Mouse (Mus musculus): ENCODE measurements around the gene Loxl3. TPM values are rescaled to one million over a fixed set of nuclear protein-coding genes. Genes with fewer than 3 reads are reported as not detected.

Loxl3 gene
- polyA plus RNA-seq, 1 experiment: 8.5 TPM

GRCm38 (mm10) chr6:83025221-83025620 lies 8.8 kb upstream of the Loxl3 start:
- Histone ChIP-seq H3K4me3 (replicated peaks; ENCODE audit: extremely low read depth, low read depth, low read length) (no peak overlapping the region), H3K4me1 (ENCODE audit: control insufficient read depth, insufficient read depth, low read length) (no peaks in the 10 kb centered on the region; the same call in 1 of the 2 replicates)
- WGBS: 100% methylated on average over 1 of the region's 4 CpGs
- no peak for TF ChIP-seq POLR2A (IDR thresholded peaks at IDR 0.05; ENCODE audit: borderline replicate concordance, extremely low read depth, low read depth, low read length)
- TF ChIP-seq CTCF (IDR thresholded peaks at IDR 0.05; ENCODE audit: insufficient read depth, low read length): no peak
- no peak for DNase-seq

DNA sequence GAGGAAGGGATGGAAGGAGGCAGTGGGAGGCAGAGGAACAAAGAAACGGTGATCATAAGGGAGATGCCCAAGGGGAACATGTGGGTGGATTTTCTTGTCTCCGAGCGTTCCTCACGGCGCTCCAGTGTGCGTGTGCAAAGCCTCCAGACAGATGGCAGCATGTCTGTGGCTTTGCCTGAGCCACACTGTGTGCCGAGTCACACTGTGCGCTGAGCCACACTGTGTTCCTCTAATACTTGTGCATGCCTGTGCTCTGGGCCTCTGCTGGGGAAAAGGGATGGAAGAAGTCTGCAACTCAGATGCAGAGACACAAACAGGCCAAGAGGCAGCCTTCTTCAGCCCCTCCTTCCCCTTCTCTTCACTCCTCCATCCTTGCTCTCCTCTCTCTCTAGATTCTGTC lies 6.7 kb upstream of the Loxl3 start:
- DNase-seq: no peak
- H3K4me3 ChIP-seq (replicated peaks; ENCODE audit: extremely low read depth, low read depth, low read length): no peak overlapping the region
- no peaks in the 10 kb centered on the region; the same call in 1 of the 2 replicates for H3K4me1 ChIP-seq (ENCODE audit: control insufficient read depth, insufficient read depth, low read length)
- TF ChIP-seq CTCF (IDR thresholded peaks at IDR 0.05; ENCODE audit: insufficient read depth, low read length) (no peak), POLR2A (IDR thresholded peaks at IDR 0.05; ENCODE audit: borderline replicate concordance, extremely low read depth, low read depth, low read length) (no peak)
- 83% methylated on average over 8 of the region's 8 CpGs for WGBS

DNA sequence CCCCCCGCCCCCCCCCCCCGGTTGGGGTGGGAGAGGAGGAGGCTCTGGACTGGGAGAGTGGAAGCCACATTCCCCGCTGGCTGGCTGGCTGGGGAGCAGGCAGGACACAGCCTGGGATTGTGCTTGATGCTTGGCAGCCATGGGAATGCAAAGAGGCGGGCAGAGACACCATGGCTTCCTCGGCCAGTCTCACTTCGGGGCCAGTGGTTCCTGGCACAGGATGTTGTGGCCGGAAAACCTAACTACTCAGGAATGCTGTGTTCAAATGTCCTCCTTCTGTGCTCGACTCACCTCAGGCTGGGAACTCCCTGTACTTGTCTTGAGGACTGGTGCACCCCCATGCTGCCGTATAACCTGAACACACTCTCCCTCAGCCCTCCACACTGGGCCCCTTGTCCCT lies 6.3 kb upstream of the Loxl3 start:
- no peaks in the 10 kb centered on the region; the same call in 1 of the 2 replicates for H3K4me1 ChIP-seq (ENCODE audit: control insufficient read depth, insufficient read depth, low read length)
- DNase-seq: no peak
- 25% methylated on average over 8 of the region's 9 CpGs for WGBS
- H3K4me3 ChIP-seq (replicated peaks; ENCODE audit: extremely low read depth, low read depth, low read length): no peak overlapping the region
- TF ChIP-seq POLR2A (IDR thresholded peaks at IDR 0.05; ENCODE audit: borderline replicate concordance, extremely low read depth, low read depth, low read length) (no peak), CTCF (IDR thresholded peaks at IDR 0.05; ENCODE audit: insufficient read depth, low read length) (no peak)

DNA sequence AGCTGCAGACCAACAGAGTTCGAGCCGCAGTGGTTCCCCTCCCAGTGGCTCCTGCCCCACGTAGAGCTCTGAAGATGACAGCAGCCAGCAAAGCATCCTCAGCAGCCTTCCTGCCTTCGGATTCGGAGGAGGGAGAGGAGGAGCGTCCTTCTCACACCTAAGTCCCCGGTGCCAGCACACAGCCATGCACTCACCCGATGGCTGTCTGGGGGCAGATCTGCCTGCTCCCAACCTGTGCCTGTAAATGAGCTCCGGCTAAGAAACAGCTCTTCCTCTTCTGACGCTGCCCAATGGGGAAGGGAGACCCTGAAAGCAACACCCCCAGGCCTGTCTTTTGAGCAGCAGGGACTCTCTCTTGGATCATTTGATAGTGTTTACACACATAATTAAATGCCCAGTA lies 4.2 kb upstream of the Loxl3 start:
- 61% methylated on average over 10 of the region's 10 CpGs for WGBS
- Histone ChIP-seq H3K4me1 (ENCODE audit: control insufficient read depth, insufficient read depth, low read length) (no peaks in the 10 kb centered on the region; the same call in 1 of the 2 replicates), H3K4me3 (replicated peaks; ENCODE audit: extremely low read depth, low read depth, low read length) (no peak overlapping the region)
- no peak for DNase-seq
- TF ChIP-seq CTCF (IDR thresholded peaks at IDR 0.05; ENCODE audit: insufficient read depth, low read length) (no peak), POLR2A (IDR thresholded peaks at IDR 0.05; ENCODE audit: borderline replicate concordance, extremely low read depth, low read depth, low read length) (no peak)

DNA sequence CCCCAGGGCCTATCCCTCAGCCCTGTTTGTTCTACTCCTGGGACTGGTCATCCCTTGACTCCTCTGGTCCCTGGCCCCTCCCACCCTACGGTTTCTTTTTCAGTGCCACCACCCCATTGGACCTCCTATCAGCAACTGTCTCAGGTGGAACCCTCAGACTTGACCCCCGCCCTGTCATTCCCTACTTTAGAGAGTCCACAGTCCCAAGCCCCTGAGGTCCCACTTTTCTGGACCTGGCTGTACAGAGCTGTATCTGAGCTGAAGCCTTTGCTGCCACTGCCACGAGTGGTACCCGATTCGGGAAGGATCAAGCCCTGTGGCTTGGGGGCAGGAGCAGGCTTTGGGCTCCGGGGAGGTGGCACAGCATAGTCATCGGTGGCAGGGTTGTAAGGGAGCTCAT lies 2.9 kb upstream of the Loxl3 start:
- WGBS: 84% methylated on average over 7 of the region's 7 CpGs
- DNase-seq: no peak
- Histone ChIP-seq H3K4me1 (ENCODE audit: control insufficient read depth, insufficient read depth, low read length) (no peaks in the 10 kb centered on the region; the same call in 1 of the 2 replicates), H3K4me3 (replicated peaks; ENCODE audit: extremely low read depth, low read depth, low read length) (no peak overlapping the region)
- no peak for TF ChIP-seq CTCF (IDR thresholded peaks at IDR 0.05; ENCODE audit: insufficient read depth, low read length)
- no peak for TF ChIP-seq POLR2A (IDR thresholded peaks at IDR 0.05; ENCODE audit: borderline replicate concordance, extremely low read depth, low read depth, low read length)

- Histone ChIP-seq H3K4me1 (ENCODE audit: control insufficient read depth, insufficient read depth, low read length) (no peaks in the 10 kb centered on the region; the same call in 1 of the 2 replicates), H3K4me3 (replicated peaks; ENCODE audit: extremely low read depth, low read depth, low read length) (peak overlapping the region; percentile 67)
- DNase-seq: no peak
- WGBS: 71% methylated on average over 18 of the region's 18 CpGs
- TF ChIP-seq CTCF (IDR thresholded peaks at IDR 0.05; ENCODE audit: insufficient read depth, low read length) (no peak), POLR2A (IDR thresholded peaks at IDR 0.05; ENCODE audit: borderline replicate concordance, extremely low read depth, low read depth, low read length) (no peak)
Measured at GRCm38 (mm10) chr6:83031921-83032590, 1.9 kb upstream of the Loxl3 start.

DNA sequence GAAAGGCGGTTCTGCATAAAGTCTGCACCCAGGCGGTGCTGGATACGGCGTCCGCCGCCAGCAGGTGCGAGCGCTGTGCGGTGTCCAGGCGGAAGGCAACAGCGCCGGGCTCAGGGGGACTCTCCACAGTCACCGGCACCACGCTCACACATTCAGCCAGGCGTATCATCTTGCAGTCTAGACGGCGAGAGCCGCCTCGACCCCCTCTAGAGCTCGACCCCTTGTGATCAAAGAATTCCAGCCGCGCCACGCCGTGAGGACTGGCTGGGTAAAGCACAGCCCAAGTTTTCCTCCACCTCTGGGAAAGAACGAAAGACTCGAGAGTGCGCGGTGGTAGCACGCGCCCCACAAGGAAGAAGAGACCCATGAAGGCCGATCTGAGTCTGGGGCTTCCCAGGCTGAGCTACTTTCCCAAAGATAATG lies 1.2 kb upstream of the Loxl3 start:
- no peaks in the 10 kb centered on the region; the same call in 1 of the 2 replicates for H3K4me1 ChIP-seq (ENCODE audit: control insufficient read depth, insufficient read depth, low read length)
- under 1% methylated on average over 31 of the region's 31 CpGs for WGBS
- peak; percentile 66 for DNase-seq
- TF ChIP-seq POLR2A (IDR thresholded peaks at IDR 0.05; ENCODE audit: borderline replicate concordance, extremely low read depth, low read depth, low read length) (no peak), CTCF (IDR thresholded peaks at IDR 0.05; ENCODE audit: insufficient read depth, low read length) (no peak)
- peak overlapping the region; percentile 67 for H3K4me3 ChIP-seq (replicated peaks; ENCODE audit: extremely low read depth, low read depth, low read length)

- TF ChIP-seq CTCF (IDR thresholded peaks at IDR 0.05; ENCODE audit: insufficient read depth, low read length) (no peak), POLR2A (IDR thresholded peaks at IDR 0.05; ENCODE audit: borderline replicate concordance, extremely low read depth, low read depth, low read length) (no peak)
- Histone ChIP-seq H3K4me1 (ENCODE audit: control insufficient read depth, insufficient read depth, low read length) (peaks cover 4% of the 10 kb centered on the region; the same call in 1 of the 2 replicates), H3K4me3 (replicated peaks; ENCODE audit: extremely low read depth, low read depth, low read length) (peak overlapping the region; percentile 13)
- no peak for DNase-seq
- 49% methylated on average over 5 of the region's 5 CpGs for WGBS
Measured at GRCm38 (mm10) chr6:83034463-83035055, 586 bp downstream of the Loxl3 start.

GRCm38 (mm10) chr6:83037188-83037587 lies 3.2 kb downstream of the Loxl3 start:
- WGBS: 71% methylated on average over 8 of the region's 8 CpGs
- Histone ChIP-seq H3K4me3 (replicated peaks; ENCODE audit: extremely low read depth, low read depth, low read length) (no peak overlapping the region), H3K4me1 (ENCODE audit: control insufficient read depth, insufficient read depth, low read length) (peaks cover 4% of the 10 kb centered on the region; the same call in 1 of the 2 replicates)
- TF ChIP-seq CTCF (IDR thresholded peaks at IDR 0.05; ENCODE audit: insufficient read depth, low read length) (no peak), POLR2A (IDR thresholded peaks at IDR 0.05; ENCODE audit: borderline replicate concordance, extremely low read depth, low read depth, low read length) (no peak)
- no peak for DNase-seq
